Mouse (Mus musculus) MEL-GATA-1-ER (cell line): ENCODE results near the gene Nr6a1.
A peak's percentile ranks its signal among the peaks of the same experiment; 100 is the strongest.

Experiments used
- DNase-seq: peaks from one replicate; pipeline ENCODE4 v3.0.0-alpha.2; 2012; ENCODE audit warnings: low read depth; ENCODE audit errors: extremely low read depth

The Nr6a1 gene

DNA sequence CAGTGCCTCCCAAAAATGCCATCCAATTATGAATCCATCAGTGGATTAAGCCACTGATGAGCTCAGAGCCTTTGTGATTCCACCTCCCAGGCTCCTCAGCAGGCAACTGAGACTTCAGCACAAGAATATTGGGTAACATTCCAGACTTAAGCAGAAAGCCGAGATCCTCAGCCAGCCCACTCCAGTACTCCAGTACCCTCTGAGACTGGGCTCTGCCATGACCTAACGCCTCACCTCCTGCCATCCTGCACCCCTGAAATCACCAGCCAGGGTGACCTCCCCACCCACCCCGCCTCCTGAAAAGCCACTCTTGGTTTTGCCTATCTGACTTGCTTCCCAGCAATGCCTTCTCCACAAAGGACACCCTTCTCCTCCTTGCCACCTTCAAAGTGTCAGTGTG, 9.9 kb upstream of the Nr6a1 start:
- DNase-seq = no peak

DNA sequence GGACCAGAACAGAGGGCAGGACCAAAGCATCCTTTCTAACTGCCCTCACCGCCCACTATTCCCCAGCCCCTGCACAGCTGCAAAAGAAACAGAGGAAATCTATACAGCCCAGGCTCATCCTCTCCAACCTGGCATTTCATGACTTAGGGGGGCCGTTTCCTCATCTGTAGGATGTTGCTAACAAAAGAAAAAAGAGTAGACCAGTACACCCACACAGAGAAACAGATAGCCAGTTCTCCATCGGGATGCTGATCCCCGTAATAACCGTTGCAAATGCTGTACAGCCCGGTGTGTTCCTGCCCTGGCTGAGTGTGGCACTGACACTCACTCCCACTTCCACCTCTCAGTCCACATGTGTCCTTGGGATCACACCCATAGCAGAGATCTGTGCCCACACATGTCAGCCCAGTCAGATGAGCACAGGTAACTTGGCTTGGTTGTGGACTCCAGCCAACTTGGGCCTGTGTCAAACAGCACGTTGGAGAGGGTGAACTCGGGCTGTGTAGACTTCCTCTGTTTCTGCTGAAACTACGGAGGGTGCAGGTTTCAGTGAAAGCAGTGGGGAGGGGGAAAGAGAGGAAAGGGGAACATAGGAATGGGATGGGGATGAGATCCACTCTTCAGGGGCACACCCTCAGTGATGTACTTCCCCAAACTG, 9.4 kb upstream of the Nr6a1 start:
- DNase-seq = no peak

DNA sequence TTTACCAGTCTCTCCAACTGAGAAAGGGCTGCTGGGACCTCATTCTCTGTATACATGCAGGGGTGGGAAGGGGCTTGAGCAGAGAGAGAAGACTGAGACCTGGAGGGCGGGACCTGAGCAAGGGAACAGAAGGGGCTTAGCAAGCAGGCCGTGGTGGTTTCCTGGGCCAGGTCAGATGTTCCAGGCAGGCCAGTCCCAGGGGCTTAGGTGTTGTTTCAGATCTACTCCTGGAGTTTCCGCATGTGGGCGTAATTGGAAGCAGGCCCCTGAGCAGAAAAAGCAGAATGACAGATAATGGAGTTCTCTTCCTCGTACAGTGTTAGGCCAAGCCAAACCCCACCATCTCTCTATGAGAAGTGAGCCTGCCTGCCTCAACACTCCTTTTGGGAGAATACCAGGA, 7.4 kb upstream of the Nr6a1 start:
- no peak for DNase-seq

DNA sequence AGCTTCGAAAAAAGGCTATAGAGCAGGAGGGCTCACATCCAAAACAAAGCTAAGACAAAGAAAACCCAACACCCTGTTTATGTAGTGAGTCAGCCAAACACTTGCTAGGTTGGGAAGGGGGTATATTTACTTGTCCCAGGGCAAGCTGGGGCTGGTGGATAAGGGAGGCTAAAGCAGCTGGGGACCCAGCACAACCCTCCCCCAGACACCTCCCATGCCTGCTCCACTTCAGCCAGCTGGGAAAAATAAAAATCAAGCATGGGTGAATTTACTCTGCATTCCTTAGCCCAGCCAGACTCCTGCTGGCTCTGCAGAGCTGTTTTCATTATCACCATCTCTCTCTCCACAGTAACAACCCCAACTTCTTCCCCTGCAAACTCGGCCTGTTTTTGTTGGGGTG, 6.4 kb upstream of the Nr6a1 start:
- no peak for DNase-seq

DNA sequence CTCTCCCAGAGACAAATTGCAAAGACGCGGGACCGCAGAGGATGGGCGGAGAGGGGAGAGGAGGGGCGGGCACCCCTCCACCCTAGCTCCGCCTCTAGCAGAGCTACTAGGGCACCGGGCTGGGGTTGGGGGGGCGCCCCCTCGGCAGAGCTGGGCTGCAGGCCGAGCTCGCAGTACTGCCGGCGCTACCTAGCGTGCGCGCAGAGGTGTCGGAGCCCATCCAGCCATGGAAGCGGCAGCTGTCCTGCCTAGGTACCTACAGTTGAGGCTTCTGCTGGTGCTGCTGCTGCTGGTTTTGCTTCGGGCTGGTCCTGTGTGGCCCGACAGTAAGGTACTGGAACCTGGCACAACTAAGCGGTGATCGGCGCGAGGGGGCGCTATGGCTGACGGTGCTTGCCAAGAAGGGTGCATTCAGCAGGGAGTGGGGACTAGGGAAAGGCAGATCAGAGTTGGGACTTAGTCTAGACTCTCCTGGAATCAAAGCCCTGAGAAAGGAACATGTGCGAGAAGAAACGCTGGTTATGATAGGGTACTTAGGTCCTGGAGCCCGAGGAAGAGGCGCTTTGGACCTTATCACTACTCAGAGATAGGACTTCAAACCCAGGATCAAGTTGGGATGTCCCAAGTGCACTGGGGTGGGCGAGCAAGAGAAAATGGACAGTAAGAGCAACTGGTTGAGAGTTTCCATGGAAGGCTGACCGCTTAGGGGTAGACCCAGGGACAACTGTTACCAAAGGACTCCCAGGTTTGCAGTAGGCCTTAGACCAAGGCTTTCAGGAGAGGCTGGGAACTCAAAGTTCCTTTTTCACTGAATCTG, 4.6 kb upstream of the Nr6a1 start, which contains the start of gene Olfml2a:
TSS of gene Olfml2a (plus strand) at position 128 of the 817 bp plus-strand sequence.
- DNase-seq = peak; percentile 57

DNA sequence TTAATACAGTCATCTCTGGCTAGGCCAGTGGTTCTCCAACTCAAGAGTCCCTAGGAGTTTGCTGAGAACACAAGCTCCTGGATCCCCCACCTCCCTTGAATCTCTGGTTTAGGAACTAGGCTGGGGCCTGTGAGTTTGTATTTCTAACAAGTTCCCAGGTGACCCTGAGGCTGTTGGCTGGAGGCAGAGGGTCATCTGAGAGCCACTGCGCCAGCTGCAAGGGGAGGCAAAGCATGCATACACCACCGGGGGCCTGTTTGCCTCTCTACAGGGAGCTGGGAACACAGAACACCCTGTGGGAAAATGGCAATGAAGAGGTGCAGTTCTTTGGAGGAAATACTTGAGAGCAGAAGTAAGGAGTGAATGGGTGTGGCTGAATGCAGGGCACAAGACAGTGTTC, 2.8 kb upstream of the Nr6a1 start:
- no peak for DNase-seq

DNA sequence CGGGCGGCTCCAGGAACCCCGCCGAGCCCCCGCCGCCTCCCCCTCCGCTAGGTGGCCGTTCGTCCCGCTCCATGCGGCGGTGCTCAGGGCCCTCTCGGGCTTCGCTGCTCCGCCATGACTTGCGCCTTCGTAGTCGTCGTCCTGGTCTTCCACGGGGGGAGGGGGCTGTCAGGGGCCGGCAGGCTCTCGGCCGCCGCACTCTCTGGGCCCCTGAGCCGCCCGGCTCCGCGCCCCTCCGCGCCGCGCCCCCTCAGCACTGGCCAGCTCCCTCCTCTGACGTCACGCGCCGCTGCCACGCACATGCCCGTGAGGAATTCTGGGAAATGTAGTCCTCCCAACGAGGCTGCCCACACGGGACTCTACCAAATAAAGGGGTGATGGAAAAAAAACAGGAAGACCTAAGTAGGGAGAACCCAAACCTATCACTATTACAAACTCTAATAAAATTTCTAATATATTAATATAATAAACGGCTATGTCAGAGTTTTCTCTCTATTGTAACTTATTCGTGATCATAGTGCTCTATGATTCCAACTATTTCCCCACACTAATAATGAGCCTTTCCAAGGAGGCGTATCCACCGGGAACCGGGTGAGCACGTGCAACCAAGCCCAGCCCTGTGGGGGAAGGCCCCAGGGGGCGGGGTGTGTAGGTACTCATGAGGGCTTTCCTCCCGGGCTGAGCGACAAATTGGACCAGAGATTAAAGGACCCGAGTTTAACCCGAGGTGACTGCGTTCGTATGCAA, 1.2 kb downstream of the Nr6a1 start:
- peak; percentile 89 for DNase-seq

DNA sequence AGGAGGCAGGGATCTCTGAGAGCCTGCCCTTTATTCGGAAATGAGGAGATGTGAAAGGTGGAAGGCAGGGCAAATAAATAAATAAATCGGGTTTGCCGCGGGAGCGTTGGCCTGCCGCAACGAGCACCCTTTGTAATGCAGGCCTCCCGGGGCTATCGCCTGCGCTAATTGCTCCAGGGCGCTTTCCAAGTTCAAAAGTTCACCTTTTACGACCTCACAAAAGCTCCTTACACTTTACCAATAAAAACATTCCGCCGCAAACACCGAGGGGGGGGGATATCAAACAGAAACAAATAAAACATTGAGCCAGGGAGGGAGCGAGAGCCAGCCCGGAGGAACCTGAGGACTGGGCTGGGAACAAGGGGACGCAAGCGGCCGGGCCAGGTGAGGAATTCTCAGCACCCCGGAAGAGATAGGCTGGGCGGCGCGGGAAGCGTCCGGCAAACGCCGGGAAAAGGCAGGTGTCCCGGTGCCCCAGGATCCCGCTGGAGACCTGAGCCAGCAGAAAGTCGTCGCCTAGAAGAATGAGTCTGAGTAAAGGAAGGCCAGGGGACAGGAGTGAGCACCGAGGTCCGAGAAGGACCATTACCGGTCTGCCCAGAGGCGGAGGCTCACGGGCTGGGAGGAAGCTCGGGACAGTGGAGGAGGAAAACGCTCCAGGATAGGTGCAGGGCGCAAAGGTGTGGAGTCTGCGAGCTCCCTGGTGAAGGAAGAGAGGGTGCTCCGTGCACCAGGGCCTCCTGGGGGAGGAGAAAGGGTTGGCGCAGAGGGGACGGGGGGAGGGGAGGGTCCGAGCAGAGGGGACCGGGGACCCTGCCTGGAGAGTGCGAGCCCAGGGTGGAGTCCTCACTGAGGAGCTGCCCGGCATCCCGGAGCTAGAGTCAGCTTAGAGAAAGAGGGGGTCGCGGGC, 2.1 kb downstream of the Nr6a1 start:
- no peak for DNase-seq

DNA sequence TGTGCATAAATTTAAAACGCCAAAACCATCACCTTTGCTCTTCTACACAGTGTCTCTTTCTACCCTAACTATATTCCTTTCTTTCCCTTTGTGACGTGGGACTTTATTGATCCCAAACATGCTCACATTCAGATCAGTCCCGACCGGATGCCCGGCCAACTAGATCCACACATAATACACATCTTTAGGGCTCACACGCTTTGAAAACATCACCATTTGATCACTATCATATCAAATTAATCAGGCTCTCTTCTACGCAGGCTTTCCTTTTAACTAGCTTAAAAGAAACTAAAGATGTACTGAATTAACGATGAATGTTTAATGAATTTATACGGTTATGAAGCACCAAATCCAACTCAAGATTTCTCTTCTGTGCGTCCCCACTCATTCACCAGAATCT, 2.9 kb downstream of the Nr6a1 start:
- DNase-seq = no peak

DNA sequence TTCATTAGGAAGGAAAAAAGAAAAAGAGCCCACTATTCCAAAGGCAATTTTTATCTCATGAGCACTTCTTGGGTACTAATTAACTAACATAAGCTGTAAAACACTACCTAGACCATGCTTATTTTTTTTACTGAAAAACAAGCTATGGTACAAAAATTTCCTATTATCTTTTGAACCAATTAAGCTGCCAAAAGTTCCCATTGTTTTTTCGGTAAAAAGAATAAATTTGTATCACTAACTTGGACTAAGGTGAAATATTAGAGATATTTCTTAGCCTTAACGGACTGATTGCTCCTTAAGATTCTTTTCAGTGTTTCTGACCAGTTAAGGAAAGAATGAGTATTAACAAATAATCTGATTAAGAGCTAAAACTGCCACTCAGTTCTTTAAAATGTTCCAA, 3.6 kb downstream of the Nr6a1 start:
- DNase-seq = no peak

DNA sequence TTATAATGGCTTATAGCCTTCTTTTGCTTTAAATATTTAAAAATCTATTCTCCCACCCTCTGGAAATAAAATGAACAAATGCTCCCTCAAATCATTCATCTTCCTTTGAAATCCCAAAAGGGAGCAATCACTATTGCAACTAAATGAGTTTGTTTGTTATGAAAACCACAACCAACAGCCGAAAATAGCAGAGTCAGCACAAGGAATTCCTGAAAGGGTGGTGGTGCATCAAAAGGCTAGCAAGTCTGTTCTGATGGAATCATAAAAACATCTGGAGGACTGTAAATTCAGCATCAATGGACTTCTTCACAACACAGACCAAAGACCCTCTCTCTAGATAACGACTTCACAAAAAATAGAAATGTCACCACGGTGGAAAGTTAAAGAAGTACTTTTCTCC, 4.0 kb downstream of the Nr6a1 start:
- no peak for DNase-seq

DNA sequence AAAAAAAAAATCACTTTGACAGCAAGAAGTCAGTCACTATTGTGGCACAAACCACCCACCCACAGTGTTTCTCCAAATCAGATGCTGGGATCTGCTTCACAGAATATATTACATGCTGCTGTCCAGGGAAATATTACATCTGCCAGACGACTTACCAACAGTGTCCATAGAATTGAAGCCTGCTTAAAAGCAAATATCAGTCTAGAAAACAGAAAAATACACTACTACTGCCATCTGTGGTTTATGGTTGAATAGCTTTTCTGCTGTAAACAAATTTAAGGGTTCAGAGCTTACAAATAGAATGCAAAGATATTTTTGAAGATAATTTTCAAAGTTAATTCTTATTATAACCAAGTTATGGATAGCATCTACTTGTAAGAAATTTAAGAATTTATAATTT, 6.1 kb downstream of the Nr6a1 start:
- no peak for DNase-seq

DNA sequence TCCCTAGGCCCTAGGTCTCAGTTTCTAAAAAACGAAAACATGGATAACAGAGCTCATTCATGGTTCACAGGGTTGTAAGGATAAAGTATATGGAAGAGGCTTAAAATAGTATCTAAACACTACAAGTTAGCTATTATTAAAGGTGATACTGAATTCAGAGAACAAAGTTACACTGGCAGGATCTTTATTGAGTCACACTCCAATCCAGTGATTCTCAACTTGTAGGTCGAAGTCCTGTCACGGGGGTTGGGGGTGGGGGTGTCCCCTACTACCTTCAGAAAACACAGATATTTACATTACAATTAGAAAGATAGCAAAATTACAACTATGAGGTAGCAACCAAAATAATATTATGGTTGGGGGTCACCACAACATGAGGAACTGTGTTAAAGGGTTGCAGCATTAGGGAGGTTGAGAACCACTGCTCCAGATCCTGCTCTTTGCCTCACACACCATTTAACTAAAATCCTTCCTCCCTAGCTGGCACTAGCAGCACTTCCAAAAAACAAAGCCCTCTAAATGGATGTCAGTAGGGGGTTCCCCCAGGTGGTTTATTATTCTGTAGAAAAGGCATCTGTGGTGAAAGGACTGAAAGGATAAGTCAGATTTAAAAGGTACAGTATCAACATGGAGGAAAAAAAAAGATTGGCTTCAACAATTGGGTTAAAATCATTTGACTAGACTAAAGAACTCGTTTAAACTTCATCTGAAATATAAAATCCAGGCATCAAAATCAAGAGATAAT, 10.4 kb downstream of the Nr6a1 start:
- DNase-seq = no peak

DNA sequence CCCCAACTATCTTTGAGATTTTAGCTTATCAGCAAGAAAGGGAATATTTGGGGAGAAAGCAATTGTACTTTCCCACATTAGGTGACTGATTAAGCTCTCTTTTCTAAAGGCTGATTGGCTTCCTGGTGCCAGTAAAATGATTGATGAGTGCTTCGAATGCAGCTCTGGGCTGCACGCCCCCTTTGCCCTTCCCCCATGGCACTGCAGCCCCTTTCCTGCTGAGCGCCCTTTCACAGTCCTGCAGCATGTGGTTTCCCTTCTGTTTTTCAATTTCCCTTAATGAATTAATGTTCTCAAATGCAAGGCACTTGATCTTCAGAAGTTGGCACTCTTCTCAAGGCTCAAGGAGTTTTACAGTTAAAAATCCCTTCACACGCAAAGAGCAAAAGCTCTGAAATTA, 12.5 kb downstream of the Nr6a1 start:
- DNase-seq = no peak

DNA sequence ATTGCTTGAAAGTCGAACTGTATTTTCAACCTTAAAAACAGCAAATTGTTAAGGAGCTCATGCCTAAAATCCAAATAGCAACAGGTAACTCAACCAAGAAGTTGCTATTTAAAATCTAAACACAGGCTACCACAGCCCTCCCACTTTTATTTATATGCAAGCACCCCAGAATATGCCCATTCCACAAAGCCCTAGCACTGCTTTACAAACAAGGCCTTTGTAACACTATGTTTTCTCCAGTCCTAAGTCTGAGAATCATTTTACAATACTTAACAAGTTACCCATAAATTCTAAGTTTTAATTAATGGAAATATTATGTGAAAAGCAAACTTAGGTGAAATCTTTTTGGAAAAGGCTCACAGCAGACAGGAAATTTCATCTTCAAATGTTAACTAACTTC, 13.0 kb downstream of the Nr6a1 start:
- DNase-seq = no peak

DNA sequence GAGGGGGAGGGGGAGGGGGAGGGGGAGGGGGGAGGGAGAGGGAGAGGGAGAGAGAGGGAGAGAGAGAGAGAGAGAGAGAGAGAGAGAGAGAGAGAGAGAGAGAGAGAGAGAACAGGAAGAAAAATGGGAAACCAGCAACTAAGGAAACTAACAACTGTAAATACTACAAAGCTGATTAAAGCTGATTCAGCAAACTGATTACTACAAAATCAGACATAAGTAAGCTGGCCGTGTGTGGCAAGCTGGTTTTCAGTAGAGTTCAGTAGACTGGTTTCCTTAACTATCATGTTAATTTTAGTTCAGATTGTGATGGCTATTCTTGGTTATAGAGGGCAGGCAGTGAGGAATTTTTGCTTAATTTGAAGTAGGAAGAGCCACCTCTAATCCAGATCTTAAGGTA, 18.9 kb downstream of the Nr6a1 start:
- DNase-seq = no peak

DNA sequence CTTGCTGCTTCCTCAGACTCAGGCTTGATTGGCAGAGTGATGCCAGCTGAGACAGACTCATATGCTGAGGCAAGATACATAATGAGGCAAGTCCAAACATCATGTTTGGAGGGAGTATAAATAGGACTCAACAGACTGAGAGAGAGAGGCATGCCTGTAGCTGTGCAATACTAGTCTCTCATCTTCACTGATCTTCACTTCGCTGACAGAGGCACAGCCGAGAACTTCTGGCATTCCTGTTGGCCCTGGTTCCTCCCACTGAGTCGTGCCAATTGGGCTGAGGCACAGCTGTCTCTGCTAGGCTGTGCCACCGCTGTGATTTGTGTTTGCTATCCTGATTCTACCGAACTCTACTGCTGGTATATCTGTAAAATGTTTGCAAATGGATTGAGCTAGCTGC, 21.4 kb downstream of the Nr6a1 start:
- no peak for DNase-seq

DNA sequence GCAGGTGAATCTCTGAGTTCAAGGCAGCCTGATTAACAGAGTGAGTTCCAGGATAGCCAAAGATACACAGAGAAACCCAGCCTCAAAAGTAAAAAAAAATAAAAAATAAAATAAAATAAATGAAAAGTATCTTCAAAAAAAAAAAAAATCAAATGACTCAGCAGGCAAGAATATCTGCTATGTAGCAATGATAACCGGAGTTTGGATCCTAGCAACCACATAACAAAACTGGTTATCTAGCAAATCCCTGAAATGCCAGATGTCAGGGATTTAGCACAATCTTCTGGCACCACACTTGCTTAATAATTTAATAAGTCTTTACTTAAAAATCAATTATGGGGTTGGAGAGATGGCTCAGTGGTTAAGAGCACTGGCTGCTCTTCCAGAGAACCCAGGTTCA, 23.2 kb downstream of the Nr6a1 start:
- DNase-seq = no peak

DNA sequence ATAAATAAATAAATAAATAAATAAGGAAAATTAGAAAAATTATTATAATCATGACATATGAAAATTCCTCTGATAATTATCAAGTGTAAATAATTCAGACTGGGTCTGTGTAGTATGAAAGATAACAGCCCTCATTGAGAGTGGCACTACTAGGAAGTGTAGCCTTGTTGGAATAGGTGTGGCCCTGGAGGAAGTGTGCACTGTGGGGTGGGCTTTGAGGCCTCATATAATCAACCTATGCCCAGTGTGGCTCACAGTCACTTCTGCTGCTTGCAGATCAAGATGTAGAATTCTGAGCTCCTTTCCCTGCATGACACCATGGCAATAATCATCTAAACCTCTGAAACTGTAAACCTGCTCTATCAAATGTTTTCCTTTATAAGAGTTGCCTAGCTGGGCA, 24.6 kb downstream of the Nr6a1 start:
- DNase-seq = peak; percentile 22

DNA sequence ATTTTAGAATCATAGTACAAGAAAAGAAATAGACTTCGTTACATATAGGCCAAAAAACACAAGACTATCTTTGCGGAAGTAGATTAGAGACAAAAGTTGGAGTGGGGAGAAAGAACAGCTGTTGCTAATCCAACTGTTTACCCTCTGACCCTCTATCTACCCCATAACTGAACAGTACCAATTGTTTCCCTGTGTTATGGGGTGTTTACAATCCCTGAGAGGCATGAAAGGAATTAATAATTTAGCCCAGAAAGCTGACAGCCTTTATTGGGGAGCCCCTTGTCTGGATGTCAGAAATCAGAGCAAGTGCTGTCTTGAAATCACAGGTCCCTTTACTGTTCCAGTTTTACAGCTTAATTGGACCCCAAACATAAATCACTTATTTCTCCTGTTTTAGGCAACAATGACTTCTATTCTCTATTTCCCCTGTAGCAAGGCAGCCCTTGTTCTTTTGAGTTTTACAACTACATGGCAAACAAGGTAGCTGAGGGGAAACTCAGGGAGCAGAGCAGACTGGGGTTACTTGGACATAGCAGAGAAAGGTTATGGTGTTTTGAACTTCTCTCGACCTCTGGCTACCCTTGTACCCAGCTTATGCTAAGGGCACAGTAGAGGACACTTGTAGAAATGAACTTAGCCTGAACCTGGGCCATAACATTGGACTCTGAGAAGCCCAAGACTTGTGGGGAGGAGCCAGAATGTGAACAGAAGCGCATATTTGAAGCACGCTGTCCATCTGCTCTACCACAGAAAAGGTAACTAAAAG, 46.4 kb downstream of the Nr6a1 start:
- no peak for DNase-seq
